Mouse (Mus musculus): ENCODE results near the gene Cbx6. TPM values are rescaled to one million over a fixed set of nuclear protein-coding genes. Genes with fewer than 3 reads are reported as not detected.

Gene Cbx6
- polyA plus RNA-seq, 1 experiment from 2014 or later, result 22.4 TPM

DNA sequence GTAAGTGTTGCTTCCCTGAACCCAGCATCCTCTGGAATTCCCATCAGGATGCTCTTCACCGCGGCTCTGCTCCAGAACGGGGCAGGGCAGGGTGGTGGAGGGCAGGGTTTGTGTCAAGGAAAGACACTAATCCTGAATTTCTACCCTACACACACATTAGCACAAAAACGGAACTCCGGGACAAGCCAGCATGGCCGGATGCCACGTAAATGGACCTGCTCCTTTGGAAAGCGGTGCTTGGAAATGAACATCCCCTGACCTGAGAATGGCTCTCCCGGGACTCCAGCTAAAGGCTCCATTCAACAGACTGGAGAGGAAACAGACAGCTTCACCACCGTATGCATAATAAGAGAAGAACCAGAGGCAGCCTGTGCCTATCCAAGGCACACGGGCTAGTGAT lies 33.8 kb downstream of the Cbx6 start:
- H3K27ac ChIP-seq (ENCODE audit: low read depth, low read length), result no peak overlapping the region
- no peaks in the 10 kb centered on the region for H3K36me3 ChIP-seq (ENCODE audit: control insufficient read depth, insufficient read depth, low read length)
- H3K4me3 ChIP-seq (ENCODE audit: low read length), result no peak overlapping the region
- H3K9me3 ChIP-seq (ENCODE audit: control insufficient read depth, low read length), result no peaks in the 10 kb centered on the region
- no peaks in the 10 kb centered on the region for H3K4me1 ChIP-seq (ENCODE audit: control insufficient read depth, insufficient read depth, low read length)
- WGBS, result 60% methylated on average over 11 of the region's 11 CpGs
- H3K4me2 ChIP-seq (replicated peaks; ENCODE audit: low read depth, low read length), result no peak overlapping the region
- peaks cover 49% of the 10 kb centered on the region for H3K27me3 ChIP-seq (ENCODE audit: control insufficient read depth, insufficient read depth, low read length)
- no peak for ATAC-seq (ENCODE audit: low FRiP score, low TSS enrichment)
- no peak overlapping the region for H3K9ac ChIP-seq (ENCODE audit: low read depth, low read length)

DNA sequence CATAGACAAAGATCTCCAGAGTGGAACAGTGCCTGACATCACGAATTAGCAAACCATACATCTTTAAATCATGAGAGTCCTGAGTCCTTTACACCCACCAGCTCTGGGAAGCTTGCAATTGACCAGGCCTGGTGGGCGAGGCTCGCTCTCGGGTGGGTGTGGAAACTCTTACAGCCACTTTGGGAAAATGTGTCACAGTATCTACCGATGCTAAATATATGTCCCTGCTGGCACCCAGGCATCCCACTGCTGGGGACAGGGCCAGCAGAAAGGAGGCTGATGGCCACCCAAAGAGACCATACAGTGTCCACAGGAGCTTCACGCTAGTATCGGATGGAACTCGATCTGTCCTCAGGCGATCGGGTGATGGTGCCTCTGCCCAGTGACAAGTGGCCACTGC lies 35.9 kb downstream of the Cbx6 start:
- H3K4me2 ChIP-seq (replicated peaks; ENCODE audit: low read depth, low read length), result no peak overlapping the region
- no peak overlapping the region for H3K9ac ChIP-seq (ENCODE audit: low read depth, low read length)
- ATAC-seq (ENCODE audit: low FRiP score, low TSS enrichment), result no peak
- no peak overlapping the region for H3K4me3 ChIP-seq (ENCODE audit: low read length)
- no peaks in the 10 kb centered on the region for H3K9me3 ChIP-seq (ENCODE audit: control insufficient read depth, low read length)
- no peaks in the 10 kb centered on the region for H3K36me3 ChIP-seq (ENCODE audit: control insufficient read depth, insufficient read depth, low read length)
- H3K27ac ChIP-seq (ENCODE audit: low read depth, low read length), result no peak overlapping the region
- H3K4me1 ChIP-seq (ENCODE audit: control insufficient read depth, insufficient read depth, low read length), result no peaks in the 10 kb centered on the region
- 87% methylated on average over 10 of the region's 10 CpGs for WGBS
- H3K27me3 ChIP-seq (ENCODE audit: control insufficient read depth, insufficient read depth, low read length), result peaks cover 27% of the 10 kb centered on the region

DNA sequence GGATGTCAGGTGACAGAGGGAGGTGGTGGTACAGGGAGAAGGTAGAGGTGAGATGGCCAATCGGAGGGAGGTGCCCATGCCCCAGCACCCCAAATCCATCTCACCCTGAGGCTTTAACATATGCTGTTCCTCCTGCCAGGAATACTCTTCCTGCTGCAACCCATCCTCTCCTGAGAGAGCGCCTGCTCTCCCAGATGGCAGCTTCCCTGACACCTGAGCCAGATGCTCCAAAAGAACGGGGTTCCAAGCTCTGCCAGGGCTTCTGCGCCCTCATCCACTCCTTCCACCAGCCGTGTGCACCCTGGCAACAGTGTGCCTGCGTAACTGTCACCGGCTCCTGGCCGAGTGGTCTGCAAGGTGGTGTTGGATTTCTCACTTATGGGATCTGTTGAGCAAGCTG lies 36.8 kb downstream of the Cbx6 start:
- H3K9me3 ChIP-seq (ENCODE audit: control insufficient read depth, low read length), result no peaks in the 10 kb centered on the region
- no peaks in the 10 kb centered on the region for H3K4me1 ChIP-seq (ENCODE audit: control insufficient read depth, insufficient read depth, low read length)
- no peak overlapping the region for H3K4me3 ChIP-seq (ENCODE audit: low read length)
- peaks cover 18% of the 10 kb centered on the region for H3K27me3 ChIP-seq (ENCODE audit: control insufficient read depth, insufficient read depth, low read length)
- no peaks in the 10 kb centered on the region for H3K36me3 ChIP-seq (ENCODE audit: control insufficient read depth, insufficient read depth, low read length)
- ATAC-seq (ENCODE audit: low FRiP score, low TSS enrichment), result no peak
- no peak overlapping the region for H3K9ac ChIP-seq (ENCODE audit: low read depth, low read length)
- H3K4me2 ChIP-seq (replicated peaks; ENCODE audit: low read depth, low read length), result no peak overlapping the region
- WGBS, result 69% methylated on average over 8 of the region's 8 CpGs
- no peak overlapping the region for H3K27ac ChIP-seq (ENCODE audit: low read depth, low read length)

GRCm38 (mm10) chr15:79797096-79797495 lies 37.4 kb downstream of the Cbx6 start:
- H3K9me3 ChIP-seq (ENCODE audit: control insufficient read depth, low read length), result no peaks in the 10 kb centered on the region
- no peak overlapping the region for H3K9ac ChIP-seq (ENCODE audit: low read depth, low read length)
- peaks cover 13% of the 10 kb centered on the region for H3K27me3 ChIP-seq (ENCODE audit: control insufficient read depth, insufficient read depth, low read length)
- H3K4me3 ChIP-seq (ENCODE audit: low read length), result no peak overlapping the region
- no peak overlapping the region for H3K4me2 ChIP-seq (replicated peaks; ENCODE audit: low read depth, low read length)
- WGBS, result 82% methylated on average over 7 of the region's 7 CpGs
- no peak overlapping the region for H3K27ac ChIP-seq (ENCODE audit: low read depth, low read length)
- no peaks in the 10 kb centered on the region for H3K36me3 ChIP-seq (ENCODE audit: control insufficient read depth, insufficient read depth, low read length)
- H3K4me1 ChIP-seq (ENCODE audit: control insufficient read depth, insufficient read depth, low read length), result no peaks in the 10 kb centered on the region
- no peak for ATAC-seq (ENCODE audit: low FRiP score, low TSS enrichment)

GRCm38 (mm10) chr15:79796256-79796655 lies 38.2 kb downstream of the Cbx6 start:
- no peaks in the 10 kb centered on the region for H3K36me3 ChIP-seq (ENCODE audit: control insufficient read depth, insufficient read depth, low read length)
- no peak overlapping the region for H3K4me2 ChIP-seq (replicated peaks; ENCODE audit: low read depth, low read length)
- no peak for ATAC-seq (ENCODE audit: low FRiP score, low TSS enrichment)
- no peak overlapping the region for H3K9ac ChIP-seq (ENCODE audit: low read depth, low read length)
- H3K27me3 ChIP-seq (ENCODE audit: control insufficient read depth, insufficient read depth, low read length), result peaks cover 5% of the 10 kb centered on the region; the same call in 1 of the 2 replicates
- no peaks in the 10 kb centered on the region for H3K4me1 ChIP-seq (ENCODE audit: control insufficient read depth, insufficient read depth, low read length)
- no peak overlapping the region for H3K4me3 ChIP-seq (ENCODE audit: low read length)
- H3K27ac ChIP-seq (ENCODE audit: low read depth, low read length), result no peak overlapping the region
- H3K9me3 ChIP-seq (ENCODE audit: control insufficient read depth, low read length), result no peaks in the 10 kb centered on the region
- 88% methylated on average over 12 of the region's 12 CpGs for WGBS

- no peak overlapping the region for H3K4me2 ChIP-seq (replicated peaks; ENCODE audit: low read depth, low read length)
- H3K36me3 ChIP-seq (ENCODE audit: control insufficient read depth, insufficient read depth, low read length), result no peaks in the 10 kb centered on the region
- no peaks in the 10 kb centered on the region for H3K27me3 ChIP-seq (ENCODE audit: control insufficient read depth, insufficient read depth, low read length)
- no peak overlapping the region for H3K4me3 ChIP-seq (ENCODE audit: low read length)
- H3K27ac ChIP-seq (ENCODE audit: low read depth, low read length), result no peak overlapping the region
- no peak for ATAC-seq (ENCODE audit: low FRiP score, low TSS enrichment)
- H3K9ac ChIP-seq (ENCODE audit: low read depth, low read length), result no peak overlapping the region
- WGBS, result 23% methylated on average over 20 of the region's 20 CpGs
- no peaks in the 10 kb centered on the region for H3K9me3 ChIP-seq (ENCODE audit: control insufficient read depth, low read length)
- no peaks in the 10 kb centered on the region for H3K4me1 ChIP-seq (ENCODE audit: control insufficient read depth, insufficient read depth, low read length)
Observed at GRCm38 (mm10) chr15:79794173-79794572, 40.3 kb downstream of the Cbx6 start.

GRCm38 (mm10) chr15:79793076-79793475 lies 41.4 kb downstream of the Cbx6 start:
- no peak overlapping the region for H3K27ac ChIP-seq (ENCODE audit: low read depth, low read length)
- no peaks in the 10 kb centered on the region for H3K27me3 ChIP-seq (ENCODE audit: control insufficient read depth, insufficient read depth, low read length)
- ATAC-seq (ENCODE audit: low FRiP score, low TSS enrichment), result no peak
- H3K4me1 ChIP-seq (ENCODE audit: control insufficient read depth, insufficient read depth, low read length), result no peaks in the 10 kb centered on the region
- 94% methylated on average over 9 of the region's 9 CpGs for WGBS
- H3K36me3 ChIP-seq (ENCODE audit: control insufficient read depth, insufficient read depth, low read length), result no peaks in the 10 kb centered on the region
- no peak overlapping the region for H3K9ac ChIP-seq (ENCODE audit: low read depth, low read length)
- H3K4me2 ChIP-seq (replicated peaks; ENCODE audit: low read depth, low read length), result no peak overlapping the region
- no peak overlapping the region for H3K4me3 ChIP-seq (ENCODE audit: low read length)
- no peaks in the 10 kb centered on the region for H3K9me3 ChIP-seq (ENCODE audit: control insufficient read depth, low read length)

DNA sequence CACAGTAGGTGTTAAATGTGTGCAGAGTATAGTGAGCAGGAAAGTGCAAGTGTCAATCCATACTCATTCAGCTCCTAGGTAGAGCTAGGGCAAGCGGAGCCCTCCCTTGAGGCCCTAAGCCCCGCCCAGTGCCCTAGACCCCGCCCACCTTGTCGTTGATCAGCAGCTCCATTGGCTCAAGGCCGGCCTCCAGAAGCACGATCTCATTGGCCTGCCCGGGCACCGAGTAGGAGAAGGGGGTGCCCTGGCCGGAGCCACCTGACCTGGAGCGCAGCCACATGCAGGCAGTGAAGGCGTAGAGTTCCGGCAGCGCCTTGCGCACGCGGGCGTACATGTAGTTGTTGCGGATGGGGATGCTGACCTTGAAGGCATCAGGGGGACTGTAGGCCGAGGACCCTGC lies 42.0 kb downstream of the Cbx6 start:
- Histone ChIP-seq H3K36me3 (ENCODE audit: control insufficient read depth, insufficient read depth, low read length) (no peaks in the 10 kb centered on the region), H3K4me3 (ENCODE audit: low read length) (no peak overlapping the region)

DNA sequence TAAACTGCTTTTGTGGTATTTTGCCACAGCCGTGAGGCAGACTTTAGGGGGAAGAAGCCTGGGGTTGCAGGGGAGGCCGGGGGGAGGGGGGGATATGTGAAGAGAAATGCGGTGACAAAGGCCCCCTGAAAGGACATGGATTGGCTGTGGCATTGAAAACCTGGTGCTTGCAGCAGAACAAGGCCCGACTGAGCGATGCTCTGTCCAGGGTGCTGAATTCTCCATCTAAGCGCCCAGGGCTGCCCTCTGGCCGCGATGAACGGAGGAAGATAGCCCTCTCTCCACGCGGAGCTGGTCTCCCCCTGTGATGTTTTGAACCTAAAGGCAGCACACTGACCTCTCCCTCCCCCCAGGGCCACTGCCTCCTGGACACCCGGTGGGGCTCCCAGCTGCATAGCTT lies 43.0 kb downstream of the Cbx6 start:
- WGBS, result 3% methylated on average over 12 of the region's 12 CpGs
- no peak for ATAC-seq (ENCODE audit: low FRiP score, low TSS enrichment)

More for the DNA sequence above, 42.0 kb downstream of the Cbx6 start:
- ATAC-seq (ENCODE audit: low FRiP score, low TSS enrichment), result peak; percentile 13; the same call in 1 of the 2 replicates
- Histone ChIP-seq H3K27ac (ENCODE audit: low read depth, low read length) (no peak overlapping the region), H3K4me1 (ENCODE audit: control insufficient read depth, insufficient read depth, low read length) (no peaks in the 10 kb centered on the region), H3K9me3 (ENCODE audit: control insufficient read depth, low read length) (no peaks in the 10 kb centered on the region), H3K9ac (ENCODE audit: low read depth, low read length) (no peak overlapping the region), H3K27me3 (ENCODE audit: control insufficient read depth, insufficient read depth, low read length) (no peaks in the 10 kb centered on the region), H3K4me2 (replicated peaks; ENCODE audit: low read depth, low read length) (no peak overlapping the region)
- whole genome bisulfite sequencing, result 20% methylated on average over 19 of the region's 19 CpGs

GRCm38 (mm10) chr15:79790905-79791304 lies 43.6 kb downstream of the Cbx6 start:
- no peaks in the 10 kb centered on the region for H3K9me3 ChIP-seq (ENCODE audit: control insufficient read depth, low read length)
- WGBS, result 84% methylated on average over 6 of the region's 6 CpGs
- ATAC-seq (ENCODE audit: low FRiP score, low TSS enrichment), result no peak

More for the DNA sequence above, 43.0 kb downstream of the Cbx6 start:
- no peaks in the 10 kb centered on the region for H3K4me1 ChIP-seq (ENCODE audit: control insufficient read depth, insufficient read depth, low read length)
- no peak overlapping the region for H3K4me2 ChIP-seq (replicated peaks; ENCODE audit: low read depth, low read length)
- no peak overlapping the region for H3K27ac ChIP-seq (ENCODE audit: low read depth, low read length)
- no peaks in the 10 kb centered on the region for H3K27me3 ChIP-seq (ENCODE audit: control insufficient read depth, insufficient read depth, low read length)
- H3K36me3 ChIP-seq (ENCODE audit: control insufficient read depth, insufficient read depth, low read length), result no peaks in the 10 kb centered on the region
- no peaks in the 10 kb centered on the region for H3K9me3 ChIP-seq (ENCODE audit: control insufficient read depth, low read length)
- H3K4me3 ChIP-seq (ENCODE audit: low read length), result no peak overlapping the region
- H3K9ac ChIP-seq (ENCODE audit: low read depth, low read length), result no peak overlapping the region

More at GRCm38 (mm10) chr15:79790905-79791304, 43.6 kb downstream of the Cbx6 start:
- no peaks in the 10 kb centered on the region for H3K27me3 ChIP-seq (ENCODE audit: control insufficient read depth, insufficient read depth, low read length)
- H3K36me3 ChIP-seq (ENCODE audit: control insufficient read depth, insufficient read depth, low read length), result no peaks in the 10 kb centered on the region
- H3K4me1 ChIP-seq (ENCODE audit: control insufficient read depth, insufficient read depth, low read length), result no peaks in the 10 kb centered on the region
- no peak overlapping the region for H3K9ac ChIP-seq (ENCODE audit: low read depth, low read length)
- H3K27ac ChIP-seq (ENCODE audit: low read depth, low read length), result no peak overlapping the region
- no peak overlapping the region for H3K4me2 ChIP-seq (replicated peaks; ENCODE audit: low read depth, low read length)
- H3K4me3 ChIP-seq (ENCODE audit: low read length), result no peak overlapping the region
